Mouse (Mus musculus) lung, adult 2 months (tissue): ENCODE data around the gene Abcb8.

Experiments used
- CTCF ChIP-seq: fragments of 200-500 bp; IDR thresholded peaks from 2 replicates; pipeline ENCODE4 v1.5.1; 2011; ENCODE audit warnings: mild to moderate bottlenecking, low read length, control low read depth; ENCODE audit not compliant: insufficient read depth
- POLR2A ChIP-seq: fragments of 200-500 bp; IDR thresholded peaks from 2 replicates; pipeline ENCODE4 v1.6.1; 2011; ENCODE audit warnings: low read depth, mild to moderate bottlenecking, control low read depth, low read length, borderline replicate concordance; ENCODE audit errors: extremely low read depth

GRCm38 (mm10) chr5:24384407-24384806 is 9.1 kb upstream of the Abcb8 start:
- TF ChIP-seq CTCF: no peak
- no peak for TF ChIP-seq POLR2A
